Mouse (Mus musculus) thymus, postnatal 25 days (tissue): ENCODE measurements around the gene Lrrc75b.
"Not testable (repeated sequence)": the region's sequence is repeated elsewhere in the genome, so short reads cannot be mapped to it uniquely, and the experiment has no call there.

Experiments
- DNase-seq: peaks from one replicate; pipeline ENCODE4 v3.0.0; 2022

Gene Lrrc75b

DNA sequence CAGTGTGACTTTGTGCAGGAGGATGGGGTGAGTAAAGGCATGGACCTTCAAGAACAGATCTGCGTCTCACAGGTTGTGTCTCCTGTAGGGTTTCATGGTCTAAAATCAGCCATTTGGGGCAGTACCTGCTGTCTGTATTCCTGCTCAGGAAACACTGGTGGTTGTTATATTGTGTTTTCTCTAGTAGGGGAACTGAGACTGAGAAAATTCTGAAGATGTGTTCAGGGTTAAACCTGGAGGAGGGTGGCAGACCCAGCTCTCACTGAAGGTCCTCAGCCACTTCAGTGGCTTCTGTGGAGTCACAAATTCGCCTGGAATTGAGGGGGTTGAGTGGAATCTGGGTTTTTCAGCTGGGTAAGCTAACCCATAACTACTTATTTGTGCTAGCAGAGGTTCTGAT lies 29.8 kb downstream of the Lrrc75b start:
- DNase-seq = no peak

DNA sequence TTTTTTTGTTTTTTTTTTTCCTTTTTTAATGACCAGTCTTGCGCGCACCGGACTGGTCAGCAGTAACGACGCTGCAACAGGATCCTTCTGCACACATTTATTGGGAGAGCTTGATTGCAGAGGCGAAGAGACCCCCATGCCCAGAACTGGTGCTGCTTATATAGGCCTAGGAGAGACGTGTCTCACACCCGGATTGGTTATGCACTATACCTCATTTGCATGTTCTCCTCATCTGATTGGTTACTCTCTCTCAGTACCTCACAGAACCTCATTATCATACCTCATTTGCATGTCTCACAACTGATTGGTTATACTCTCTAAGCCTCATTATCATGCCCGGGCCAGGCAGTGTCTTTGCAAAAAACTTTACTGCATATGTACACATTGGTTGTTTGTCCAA lies 34.7 kb downstream of the Lrrc75b start:
- DNase-seq = not testable (repeated sequence)

DNA sequence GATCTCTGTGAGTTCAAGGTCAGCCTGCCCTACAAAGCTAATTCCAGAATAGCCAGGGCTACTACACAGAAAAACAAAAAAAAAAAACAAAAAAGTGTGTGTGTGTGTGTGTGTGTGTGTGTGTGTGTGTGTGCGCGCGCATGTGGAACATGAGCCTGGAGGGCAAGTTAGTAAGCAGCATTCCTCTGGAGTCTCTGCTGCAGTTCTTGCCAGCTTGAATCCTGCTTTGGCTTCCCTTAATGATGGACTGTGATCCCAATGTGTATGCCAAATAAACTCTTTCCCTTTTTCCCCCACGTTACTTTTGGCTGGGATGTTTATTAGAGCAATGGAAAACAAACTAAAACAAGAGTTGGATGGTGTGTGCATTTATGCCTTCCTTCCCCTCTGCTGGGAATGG lies 38.5 kb downstream of the Lrrc75b start:
- no peak for DNase-seq

DNA sequence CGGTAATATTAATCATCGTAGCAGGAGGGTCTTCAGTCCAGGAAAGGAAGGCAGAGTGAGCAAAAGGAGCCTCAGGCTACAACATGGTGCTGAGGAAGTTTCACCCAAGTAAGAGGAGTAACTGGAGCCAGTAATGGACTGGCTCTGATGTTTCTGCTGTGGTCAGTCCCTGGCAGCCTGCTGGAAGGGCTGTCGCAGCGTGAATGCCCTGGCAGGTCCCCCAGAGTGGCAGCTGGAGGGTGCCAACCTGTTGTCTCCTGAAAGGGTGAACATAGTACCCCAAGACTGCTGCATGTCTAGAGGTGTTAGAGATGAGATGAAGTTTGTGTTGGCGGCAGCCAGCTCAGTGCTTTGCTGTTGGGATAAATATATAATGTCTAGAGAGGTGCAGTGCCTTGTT lies 39.5 kb downstream of the Lrrc75b start:
- no peak for DNase-seq

DNA sequence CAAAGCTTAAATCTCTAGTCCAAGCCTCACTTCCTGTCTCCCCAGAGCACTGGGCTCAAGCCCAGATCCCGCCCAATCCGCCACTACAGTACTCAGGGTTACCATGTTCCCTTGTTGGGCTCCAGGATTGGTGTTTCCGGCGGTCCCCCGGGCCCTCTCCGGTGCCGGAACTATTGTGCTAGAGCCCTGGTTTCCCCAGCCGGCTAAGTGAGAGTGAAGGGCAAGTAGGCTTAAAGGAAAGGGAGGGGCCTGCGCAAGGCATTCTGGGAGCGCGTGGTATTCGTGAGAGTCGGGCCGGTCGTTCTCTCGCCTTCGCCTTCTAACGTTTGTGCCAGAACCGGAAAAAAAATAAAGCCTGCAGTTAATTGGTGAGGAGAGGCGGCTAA lies 42.4 kb downstream of the Lrrc75b start, which contains the start of gene Gucd1:
Gene Gucd1 (minus strand): TSS at position 215 of the 386 bp plus-strand sequence.
- peak; percentile 98 for DNase-seq

DNA sequence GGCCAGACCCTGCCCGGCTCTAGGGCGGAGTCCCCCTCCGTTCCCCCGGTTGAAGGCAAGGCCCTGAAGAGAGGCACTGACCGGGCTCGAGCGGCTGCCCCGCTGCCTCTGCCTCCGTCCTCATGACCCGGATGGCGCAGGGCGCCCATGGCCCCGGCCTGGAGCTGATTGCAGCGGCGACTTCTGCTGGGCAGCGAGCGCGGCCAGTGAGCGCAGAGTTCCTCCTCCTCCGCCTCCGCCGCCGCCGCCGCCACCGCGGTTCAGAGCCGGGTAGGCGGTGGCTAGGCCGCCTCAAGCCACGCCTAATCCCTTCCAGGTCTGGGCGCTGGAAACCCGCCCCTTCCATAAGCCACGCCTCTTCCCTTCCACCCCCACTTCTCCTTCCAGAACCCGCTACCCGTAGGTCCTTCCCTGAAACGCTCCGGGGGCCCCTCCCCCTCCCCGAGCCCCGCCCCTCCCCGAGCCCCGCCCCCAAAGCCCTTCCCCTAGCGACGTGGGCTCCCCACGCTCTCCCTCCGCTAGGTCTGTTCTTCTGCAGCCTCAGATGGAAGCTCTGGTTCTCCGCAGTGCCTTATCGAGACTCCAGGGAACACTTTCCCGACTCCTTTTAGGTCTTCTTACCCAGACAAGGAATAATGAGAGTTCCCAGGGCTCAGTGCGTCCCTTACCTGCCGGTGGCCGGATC lies 42.9 kb downstream of the Lrrc75b start, which contains the start of gene Snrpd3:
Gene Snrpd3 (plus strand): TSS at position 479 of the 685 bp plus-strand sequence.
- peak; percentile 93 for DNase-seq

DNA sequence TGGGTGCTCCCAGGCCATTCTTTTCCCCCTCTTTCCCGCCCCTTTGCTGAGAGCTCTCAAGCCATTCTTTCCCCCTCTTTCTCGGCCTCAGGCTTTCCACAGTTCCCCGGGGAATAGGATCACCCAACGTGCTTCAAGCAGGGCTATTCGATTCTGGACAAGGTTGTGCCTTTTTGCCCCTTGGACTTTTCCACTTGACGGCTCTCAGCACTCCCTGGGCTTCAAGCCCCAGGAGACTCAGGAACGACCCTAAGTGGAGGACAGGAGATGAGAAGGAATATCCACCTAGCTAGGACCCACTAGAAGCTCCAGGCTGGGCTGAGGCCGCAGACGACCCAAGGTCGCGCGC lies 43.4 kb downstream of the Lrrc75b start:
- DNase-seq = no peak

DNA sequence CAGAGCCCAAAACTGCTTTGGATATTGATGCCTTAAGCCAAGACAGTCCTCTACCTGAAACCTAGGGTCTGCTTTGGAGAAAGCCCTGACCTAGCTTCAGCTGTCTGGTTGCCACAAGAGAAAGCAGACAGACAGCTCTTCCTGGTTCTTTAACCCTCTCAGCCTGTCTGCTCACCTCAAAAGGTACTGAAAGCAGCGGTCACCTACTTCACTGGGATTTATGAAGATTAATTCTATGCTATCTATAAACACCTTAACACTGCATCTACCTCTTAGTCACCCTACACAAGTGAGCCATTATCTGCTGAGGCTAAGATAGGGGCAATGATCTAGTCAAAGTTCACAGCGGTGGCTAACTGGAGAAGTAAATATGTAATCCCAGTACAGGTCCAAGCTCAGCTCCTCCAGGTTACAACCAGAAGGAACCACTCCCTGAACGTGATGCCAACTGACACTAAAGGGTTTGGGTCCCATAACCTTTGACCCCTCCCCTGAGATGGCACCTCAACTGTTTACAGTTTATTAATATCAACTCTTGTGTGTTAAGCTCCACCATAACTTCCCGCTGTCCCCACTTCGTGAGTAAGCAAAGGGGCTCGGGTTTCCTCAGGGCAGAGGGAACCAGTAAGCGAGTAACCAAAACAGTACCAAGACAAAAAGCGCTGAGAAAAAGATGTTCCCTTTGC lies 43.9 kb downstream of the Lrrc75b start:
- no peak for DNase-seq

DNA sequence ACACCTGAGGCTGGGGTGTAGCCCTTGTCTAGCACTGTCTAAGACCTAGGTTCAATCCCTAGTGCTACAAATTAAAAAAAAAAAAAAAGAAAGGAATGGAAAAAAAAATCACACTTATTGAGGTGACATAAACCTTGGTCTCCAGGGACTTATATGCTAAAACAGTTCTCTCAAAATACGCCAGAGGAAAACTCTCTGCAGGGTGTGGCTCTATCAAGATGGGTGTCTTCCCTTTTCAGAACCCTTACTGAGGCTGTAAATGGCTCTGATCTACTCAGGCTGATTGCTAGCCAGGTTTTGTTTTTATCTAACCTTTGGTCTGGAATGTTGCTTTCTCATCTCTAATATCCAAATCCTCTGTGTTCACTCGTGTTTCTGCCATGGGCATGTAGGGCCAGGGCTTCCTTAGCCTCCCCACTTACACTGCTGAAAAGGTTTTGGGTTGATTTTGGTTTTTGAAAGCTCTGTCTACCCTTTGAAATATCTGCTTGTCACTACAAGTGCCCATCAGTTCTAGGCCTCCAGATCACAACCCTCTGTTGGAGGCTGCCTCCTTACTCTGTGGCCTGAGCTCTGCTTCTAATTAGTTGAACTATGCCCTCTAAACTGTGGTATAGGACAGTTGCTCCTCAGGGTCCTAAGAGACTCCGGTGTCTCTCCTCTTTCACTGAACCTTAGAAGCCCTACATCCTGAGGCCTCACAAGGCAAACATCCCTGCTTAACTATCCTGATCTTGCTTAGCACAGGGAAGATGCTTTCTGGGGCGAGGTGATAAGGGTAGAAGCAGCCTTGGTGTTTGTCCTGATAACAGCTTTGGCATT lies 44.7 kb downstream of the Lrrc75b start:
- no peak for DNase-seq

DNA sequence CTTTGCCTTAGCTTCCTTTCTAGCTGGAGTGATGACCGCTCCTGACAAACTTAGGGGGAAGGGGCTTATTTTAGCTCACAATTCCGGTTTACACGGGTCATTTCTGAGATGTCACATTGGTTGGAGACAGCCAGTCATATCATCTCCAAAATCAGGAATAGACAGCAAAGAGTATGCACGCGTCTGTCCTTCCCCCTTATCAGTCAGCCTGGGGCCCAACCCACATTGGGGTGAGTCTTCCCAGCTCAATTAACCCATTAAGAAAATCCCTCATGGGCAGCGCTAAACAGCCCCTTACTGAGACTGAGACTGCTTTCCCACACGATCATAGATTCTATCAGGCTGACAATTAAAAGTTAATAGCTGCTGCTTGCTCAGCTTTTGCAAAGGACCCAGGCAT lies 45.8 kb downstream of the Lrrc75b start:
- no peak for DNase-seq

DNA sequence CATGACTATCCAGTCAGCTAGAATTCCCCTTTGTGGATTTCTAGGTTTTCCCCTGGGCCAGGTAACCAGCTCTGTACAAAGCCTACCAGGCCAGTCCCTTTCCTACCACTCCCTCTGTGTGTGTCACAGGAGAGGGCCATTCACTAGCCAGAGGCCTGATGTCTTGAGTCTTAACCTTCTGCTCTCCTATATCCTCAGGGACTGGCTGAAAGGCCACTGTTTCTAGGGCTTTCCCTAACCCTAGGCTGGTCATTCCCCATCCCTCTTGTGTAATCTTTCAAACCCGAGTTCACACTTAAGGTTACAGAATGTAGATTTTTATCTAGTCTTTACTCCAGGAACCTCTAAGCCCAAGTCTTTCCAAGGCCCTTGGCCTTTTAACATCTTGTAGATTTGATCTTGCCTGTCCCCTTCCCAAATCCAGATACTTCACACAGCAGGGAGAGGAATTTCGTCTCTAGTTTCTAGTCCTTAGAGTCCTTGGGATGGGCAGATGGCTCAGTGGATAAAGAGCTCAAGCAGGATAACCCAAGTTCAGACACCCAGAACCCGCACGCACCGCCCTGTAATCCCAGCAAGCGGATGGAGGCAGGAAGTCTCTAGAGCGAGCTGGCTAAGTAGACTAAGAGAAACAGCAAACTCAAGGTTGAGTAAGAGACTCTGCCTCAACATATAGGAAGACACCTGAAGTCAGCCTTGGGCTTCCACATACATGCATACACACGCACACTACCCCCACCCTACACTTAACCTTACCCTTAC lies 46.6 kb downstream of the Lrrc75b start:
- DNase-seq = no peak

DNA sequence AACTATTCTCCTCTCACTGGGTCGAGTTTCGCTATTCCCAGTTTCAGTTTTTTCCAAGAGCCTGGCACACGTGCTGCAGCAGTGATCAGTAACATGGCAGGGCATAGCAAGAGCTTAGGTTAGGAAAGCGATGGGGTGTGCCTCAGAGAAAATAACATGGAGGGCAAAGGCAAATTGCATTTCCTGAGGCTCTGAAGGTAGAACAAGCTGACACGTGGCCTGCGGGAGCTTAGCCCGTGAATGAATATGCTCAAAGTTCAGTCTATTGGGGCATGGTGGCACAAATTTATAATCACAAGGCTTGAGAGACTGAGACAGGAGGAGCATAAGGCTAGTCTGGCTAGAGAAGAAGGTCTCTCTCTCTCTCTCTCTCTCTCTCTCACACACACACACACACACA lies 47.3 kb downstream of the Lrrc75b start:
- no peak for DNase-seq

DNA sequence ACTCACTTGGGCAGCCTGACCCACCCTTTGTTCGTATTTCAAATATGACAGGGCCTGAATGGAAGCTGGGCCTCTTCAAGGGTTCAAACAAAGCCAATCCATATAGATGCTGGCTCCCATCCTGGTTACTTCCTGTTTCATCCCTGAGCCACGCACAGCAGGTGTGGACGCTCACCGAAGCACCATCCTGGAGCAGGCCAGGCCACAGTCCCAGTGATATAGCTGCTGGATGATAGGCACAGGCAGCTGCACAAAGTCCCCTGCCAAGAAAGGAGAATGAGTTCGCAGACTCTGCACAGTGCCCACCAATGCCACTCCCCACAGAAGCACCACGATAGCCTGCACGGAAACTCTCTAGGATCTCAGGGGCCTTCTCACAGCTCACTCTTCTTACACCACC lies 48.2 kb downstream of the Lrrc75b start:
- no peak for DNase-seq

DNA sequence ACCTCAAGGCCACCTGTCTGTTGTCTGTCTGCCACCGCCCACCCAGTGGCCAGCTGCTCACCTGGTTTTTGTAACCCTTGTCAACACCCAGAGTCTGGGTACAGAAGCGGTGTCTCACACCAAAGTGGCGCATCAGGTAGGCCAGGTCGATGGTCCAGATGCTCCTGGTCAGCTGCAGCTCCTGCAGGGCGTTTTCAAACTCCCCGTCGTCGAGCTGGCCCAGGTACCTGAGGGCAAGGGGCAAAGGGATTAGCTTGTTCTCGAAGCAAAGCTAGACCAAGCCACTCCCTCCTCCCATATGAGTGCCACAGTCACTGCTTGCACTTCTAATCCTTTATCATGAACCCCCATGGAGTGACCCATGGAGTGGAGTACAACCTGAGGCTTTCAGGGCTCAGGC lies 49.1 kb downstream of the Lrrc75b start:
- no peak for DNase-seq

DNA sequence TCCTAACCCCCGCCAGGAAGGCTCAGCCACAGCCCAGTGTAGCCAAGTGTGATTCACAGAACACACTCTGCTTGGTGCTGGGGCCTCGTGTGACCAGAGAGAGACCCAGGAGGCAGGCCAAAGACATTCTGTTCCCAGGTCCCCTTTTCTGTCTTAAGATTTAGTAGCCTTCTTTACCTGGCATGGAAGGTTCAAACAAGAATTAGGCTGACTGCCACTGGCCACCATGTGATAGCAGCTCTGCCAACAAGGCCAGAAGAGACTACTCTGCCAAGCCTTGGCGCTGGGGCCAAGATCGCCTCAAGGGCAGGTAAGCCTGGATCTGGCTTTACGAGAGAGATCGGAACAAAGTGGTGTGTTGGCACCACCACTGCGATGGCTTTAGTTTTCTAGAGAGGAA lies 49.7 kb downstream of the Lrrc75b start:
- DNase-seq = no peak

DNA sequence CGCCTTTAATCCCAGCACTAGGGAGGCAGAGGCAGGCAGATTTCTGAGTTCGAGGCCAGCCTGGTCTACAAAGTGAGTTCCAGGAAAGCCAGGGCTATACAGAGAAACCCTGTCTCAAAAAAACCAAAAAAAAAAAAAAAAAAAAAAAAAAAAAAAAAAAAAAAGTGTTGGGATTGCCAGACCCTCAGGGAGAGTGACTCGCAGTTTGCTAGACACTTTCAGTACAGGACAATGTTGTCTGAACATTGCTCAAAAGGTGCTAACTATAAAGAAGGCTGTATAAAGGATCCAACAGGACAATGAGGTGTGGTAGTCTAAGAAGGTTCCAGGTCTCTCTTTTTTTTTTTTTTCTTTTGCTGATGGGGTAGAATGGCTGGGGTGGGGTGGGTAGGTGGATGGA lies 54.2 kb downstream of the Lrrc75b start:
- not testable (repeated sequence) for DNase-seq

DNA sequence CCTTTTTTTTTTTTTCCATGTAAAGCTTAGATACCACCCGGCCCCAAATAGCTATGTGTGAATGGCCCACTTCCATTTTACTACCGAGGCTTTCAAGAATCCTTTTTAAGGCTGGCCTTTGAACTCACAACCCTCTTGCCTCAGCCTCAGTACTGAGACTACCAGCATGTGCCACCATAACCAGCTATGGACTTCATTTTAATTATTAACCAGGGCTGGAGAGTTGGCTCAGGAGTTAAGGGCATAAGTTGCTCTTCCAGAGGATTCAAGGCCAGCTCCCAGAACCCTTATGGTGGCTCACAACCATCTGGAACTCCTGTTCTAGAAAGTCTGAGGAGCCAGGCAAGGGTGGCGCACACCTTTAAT lies 55.0 kb downstream of the Lrrc75b start:
- DNase-seq = no peak

DNA sequence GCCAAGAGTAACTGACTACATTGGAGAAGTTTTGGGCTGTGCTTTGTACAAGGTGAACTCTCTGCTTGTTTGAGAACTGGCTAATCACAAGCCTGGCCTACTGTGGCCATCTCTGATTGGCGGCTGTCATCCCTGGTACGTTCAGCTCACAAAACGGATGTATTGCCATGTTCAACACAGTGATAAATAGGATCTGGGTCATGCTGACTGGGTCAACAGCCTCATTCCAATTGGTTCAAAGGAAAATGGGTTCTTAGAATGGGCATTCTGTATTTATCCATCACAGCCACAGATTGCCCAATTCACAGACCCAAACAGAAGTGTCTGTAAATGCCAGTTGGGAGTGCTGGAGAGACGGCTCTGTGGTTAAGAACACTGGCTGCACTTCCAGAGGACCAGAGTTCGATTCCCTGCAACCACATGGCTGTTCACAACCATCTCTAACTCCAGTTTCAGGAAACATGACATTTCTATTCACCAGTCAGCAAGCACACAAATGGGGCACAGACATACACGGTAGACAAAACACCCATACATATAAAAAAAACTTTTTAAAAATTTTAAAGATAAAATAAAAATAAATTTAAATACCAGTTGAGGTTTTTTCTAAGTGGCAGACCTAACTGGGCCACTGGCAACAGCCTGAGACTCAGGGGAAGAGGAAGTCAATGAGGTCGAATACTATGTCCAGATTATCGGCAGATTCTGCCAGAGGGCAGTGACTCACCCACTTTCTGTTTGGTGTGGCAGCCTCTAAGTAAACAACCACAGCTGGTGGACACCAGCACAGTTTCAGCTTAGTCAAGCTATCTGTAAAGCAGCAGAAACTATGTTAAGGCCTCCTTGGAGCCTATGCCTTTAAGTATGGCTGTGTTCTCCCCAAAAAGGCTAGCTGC lies 55.6 kb downstream of the Lrrc75b start:
- DNase-seq = no peak

DNA sequence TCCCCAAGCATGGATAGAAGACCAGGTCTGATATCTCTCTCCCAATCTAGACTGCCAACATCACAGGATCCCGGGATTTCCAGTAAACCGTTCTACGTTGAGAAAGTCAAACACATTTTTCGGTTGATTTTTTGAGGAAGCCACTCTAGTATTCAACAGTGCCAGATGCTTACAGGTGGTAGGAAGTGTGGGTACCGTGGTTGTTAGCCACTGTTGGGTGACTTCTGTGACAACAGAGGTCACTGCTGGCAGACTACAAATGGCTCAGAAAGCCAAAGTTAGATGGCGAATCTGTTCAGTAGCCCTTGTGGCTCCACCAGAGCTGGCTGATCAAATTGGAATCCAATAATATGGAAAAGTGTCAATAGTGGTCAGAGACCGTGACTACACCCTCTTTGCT lies 56.4 kb downstream of the Lrrc75b start:
- no peak for DNase-seq

DNA sequence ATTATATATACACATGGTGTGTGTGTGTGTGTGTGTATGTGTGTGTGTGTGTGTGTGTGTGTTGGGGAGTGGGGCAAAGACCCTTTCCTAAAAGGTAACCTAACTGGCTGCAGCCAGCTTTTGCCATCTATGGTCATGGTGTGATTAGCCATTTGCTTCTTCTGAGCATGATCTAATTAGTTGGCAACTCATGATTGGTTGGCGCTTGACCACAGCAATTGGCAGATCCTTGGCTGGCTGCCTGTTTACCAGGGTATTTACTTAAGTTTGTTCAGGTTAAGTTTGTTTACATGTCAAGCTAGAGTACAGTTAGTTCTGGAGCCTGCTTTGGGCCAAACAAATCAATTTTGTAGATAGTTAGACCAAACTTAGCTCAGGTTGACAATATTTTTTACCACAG lies 58.5 kb downstream of the Lrrc75b start:
- DNase-seq = no peak

DNA sequence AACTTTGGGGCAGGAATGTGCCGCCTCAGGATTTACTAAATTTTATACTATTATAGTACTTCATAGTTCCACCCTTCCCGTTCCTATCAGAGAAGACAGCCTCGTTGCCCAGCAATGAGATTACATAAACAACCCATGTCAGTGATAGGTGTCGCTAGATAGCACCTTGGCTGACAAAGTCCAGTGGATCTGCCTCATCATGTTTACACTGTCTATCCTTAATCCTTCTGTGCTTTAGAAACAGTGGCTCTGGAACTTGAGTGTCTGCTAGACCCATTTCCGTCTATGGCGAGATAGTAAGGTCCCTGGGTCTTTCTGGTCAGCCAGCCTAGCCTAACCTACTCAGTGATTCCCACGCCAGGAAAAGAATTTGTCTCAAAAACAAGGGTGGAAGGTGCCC lies 59.8 kb downstream of the Lrrc75b start:
- no peak for DNase-seq
